Mouse (Mus musculus): ENCODE measurements around the gene Lca5. TPM values are rescaled to one million over a fixed set of nuclear protein-coding genes. Genes with fewer than 3 reads are reported as not detected.

Gene Lca5
- total RNA-seq (2015; ENCODE audit: low replicate concordance) (3.2 TPM in 1 of 2 replicates, not detected in the other), total RNA-seq (2017; ENCODE audit: low replicate concordance) (not detected in 2 replicates)

DNA sequence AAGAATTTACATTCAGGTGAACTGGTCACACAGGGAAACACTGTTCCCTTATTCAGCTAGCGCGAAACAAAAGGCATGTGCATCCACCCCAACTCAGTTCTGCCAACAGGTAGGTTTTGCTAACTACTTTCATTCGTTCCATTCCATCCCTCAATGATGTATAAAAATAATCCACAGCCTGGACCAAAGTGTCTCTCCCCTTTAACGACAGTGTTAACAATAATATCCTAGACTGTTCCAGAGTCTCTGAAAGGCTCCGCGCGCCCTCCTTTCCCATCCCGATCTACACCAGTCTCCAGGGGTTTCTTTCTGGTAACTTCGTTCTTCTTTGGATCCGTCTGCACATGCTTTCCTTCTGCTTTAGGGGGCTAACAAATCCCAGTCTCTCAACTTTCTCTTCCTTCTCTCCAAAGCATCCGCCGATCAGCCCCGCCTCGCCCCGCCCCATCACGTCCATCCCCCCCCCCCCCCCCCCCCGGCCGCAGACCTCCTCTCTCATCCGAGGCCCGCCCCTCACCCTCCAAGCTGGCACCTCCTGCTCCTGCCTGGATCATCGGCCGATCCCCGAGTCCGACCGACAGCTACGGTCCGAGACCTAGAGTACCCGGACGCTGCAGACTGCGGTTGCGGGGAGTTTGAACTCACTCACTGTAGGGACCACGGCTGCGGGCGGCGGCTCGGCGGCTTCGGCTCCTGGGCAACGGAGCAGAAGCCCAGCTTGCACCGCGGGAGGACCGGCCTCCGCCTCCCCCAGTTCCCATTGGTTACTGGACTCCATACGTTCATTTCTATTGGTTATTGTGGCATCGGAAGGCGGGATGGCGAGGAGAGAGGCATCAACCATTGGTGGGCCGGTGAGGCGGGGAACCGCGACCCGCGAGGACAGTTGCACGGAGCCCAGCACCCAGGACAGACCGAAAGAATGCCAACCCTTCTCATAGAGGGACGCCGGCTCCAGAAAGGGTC, at the start of gene Lca5:
TSS of gene Lca5 (minus strand) at position 736 of the 966 bp plus-strand sequence.
- peak; percentile 73; the same call in 1 of the 2 replicates for ATAC-seq (replicated peaks; ENCODE audit: low FRiP score, poor library complexity, severe bottlenecking)

DNA sequence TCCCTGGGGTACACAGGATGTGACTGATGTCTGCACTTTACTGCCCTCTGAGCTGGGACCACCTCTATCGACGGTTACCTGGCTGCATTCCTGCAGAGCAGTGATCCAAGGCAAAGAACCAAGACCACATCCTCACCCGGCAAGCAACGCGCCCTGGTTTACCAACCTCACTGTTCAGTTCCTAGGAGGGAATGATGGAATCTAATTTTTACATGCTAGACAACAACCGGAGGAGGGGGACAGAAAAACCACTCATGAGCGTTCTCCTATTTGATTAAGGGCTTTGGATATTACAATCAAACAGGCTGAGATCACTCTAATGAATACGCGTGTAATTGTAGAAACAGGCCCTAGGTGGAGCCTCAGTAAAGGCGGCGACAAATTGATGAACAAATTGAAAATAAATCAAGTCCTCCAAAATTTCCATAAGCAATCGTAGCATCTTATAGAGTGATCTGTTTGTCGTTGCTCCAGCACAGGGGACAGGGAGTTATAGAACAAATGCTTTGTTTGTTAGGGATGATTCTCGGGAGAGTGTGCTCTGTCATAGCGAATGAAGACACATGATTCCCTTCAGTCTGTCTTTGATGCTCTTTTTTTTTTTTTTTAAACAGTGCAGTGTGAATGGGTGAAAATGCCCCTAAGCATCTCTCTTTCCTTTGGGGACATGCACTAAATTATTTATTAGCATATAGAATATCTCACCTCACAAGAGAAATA, 47.7 kb upstream of the Lca5 start:
- no peak for ATAC-seq (replicated peaks; ENCODE audit: low FRiP score, poor library complexity, severe bottlenecking)

DNA sequence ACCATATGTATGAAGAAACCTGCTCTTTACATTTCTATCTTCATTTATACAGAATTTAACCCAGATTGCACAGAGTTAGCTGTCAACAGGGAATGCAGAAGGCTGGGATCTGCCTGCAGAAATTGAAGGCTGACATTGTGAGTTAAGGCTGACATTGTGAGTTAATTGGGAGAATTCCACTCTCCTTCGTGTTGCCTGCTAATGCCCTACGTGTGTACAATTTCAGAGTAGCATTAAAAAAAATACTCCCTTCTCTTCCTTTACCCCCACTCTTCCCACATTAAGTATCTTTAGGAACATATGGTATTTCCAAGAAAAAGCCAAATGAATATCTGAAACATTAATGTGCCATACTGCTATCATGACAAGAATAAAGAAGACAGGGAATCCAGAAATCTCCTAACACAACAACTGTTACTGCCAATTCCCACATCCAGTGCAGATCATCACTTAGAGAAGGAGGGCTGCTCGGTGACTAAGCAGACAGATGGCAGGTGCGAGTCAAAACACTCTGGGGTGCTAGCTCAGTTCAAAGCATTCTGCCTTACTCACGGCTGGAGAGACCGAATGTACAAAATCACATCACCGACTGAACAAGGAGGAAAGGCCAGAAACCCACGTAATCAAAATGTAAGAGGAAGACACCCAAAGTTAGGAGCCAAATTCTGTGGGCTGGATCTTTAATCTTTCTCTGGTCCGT, 47.0 kb upstream of the Lca5 start:
- ATAC-seq (replicated peaks; ENCODE audit: low FRiP score, poor library complexity, severe bottlenecking) = no peak

DNA sequence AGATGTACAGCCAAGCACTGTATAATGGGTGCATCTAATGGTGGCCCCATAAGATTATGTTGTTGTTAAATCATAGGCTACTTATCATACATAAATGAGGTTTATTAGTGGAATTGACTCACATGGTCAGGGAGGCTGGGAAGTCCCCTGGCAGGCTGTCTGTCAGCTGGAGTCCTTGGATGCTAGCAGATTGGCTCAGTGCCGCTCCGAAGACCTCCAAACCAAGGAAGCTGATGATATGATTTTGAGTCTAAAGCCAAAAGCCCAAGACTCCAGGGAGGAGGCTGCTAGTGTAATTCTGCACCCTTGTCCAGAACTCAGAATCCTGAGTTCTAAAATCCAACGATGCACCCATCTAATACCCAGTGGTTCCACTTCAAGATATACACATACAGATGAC, 45.0 kb upstream of the Lca5 start:
- ATAC-seq (replicated peaks; ENCODE audit: low FRiP score, poor library complexity, severe bottlenecking) = no peak

DNA sequence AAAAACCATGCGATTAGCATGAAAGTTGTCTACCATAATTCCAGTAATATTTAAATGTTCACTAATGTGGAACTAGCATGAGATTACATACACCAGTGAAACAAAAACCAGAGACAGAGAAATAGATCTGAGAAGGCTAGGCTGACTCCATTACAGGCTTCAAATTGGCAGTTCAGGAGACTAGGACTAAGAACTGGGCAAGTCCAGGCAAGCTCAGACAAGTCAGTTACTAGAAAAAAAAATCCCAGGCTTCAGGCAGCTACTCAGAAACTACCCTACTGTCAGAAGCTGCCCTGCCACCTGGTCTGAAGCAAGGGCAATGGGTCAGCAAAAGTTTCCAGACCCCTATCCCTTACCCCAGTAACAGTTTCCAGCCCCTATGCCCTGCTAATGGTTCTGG, 44.4 kb upstream of the Lca5 start:
- no peak for ATAC-seq (replicated peaks; ENCODE audit: low FRiP score, poor library complexity, severe bottlenecking)

DNA sequence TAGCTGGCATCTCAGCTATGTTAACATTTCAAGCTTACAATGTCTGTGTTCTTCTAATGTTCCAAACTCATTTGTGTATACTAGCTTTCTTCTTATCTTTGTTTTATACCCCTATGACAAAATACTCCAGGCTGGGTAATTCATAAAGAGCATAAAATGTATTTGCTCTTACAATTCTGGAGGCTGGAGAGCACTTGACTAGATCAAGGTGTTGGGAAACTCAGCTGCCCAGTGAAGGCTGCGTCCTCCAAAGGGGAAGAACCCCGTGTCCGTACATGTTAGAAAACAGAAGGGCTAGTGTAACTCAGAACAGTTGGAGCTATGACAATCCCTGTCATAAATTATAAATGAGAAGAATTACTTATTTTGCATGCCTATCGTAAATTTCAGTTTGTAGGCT, 42.5 kb upstream of the Lca5 start:
- no peak for ATAC-seq (replicated peaks; ENCODE audit: low FRiP score, poor library complexity, severe bottlenecking)

DNA sequence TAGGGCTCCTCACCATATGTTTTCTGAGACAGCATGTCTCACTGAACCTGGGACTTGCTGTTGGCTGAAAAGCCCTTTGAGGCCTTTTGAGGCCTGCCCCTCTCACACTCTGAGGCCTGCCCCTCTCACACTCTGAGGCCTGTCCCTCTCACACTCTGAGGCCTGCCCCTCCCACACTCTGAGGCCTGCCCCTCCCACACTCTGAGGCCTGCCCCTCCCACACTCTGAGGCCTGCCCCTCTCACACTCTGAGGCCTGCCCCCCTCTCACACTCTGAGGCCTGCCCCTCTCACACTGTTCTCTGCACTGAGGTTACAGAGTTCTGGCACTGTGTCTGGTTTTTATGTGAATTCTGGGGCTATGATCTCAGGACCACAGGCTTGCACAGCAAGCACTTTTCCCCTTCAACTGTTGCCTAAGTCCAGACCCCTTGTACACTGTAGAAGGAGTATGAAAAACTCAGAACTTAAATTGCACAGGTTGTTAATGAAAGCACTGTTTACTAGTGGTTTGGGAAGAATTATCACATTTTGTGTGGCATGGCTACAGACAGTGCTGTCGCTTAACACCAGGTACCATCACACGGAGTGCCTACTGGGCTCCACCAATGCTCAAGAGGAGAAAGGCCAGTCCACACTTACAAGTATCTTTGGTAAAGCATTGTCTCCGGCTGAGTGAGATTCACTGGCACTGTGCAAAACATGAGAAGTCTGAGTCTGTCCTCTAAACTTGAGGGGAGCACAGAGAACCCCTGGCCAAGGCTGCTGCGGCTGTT, 41.4 kb upstream of the Lca5 start:
- no peak for ATAC-seq (replicated peaks; ENCODE audit: low FRiP score, poor library complexity, severe bottlenecking)

DNA sequence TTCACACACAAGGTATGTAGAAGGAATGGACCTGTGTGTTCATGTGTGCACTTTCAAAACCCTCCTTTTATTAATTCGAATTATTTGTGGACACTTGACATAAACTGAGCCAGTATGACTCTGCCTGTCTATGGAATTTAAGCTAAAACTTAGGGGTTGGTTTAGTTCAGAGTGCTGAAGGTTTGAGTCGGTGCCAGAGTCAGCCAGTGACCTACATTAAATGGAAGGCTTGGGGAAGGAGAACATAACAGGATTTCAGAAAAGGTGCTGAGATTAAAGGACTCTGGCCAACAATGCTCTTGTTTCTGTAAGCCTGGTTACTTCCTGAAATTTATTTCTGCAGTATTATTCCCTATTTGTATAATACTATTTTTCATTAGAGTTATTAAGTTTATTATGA, 28.9 kb upstream of the Lca5 start:
- ATAC-seq (replicated peaks; ENCODE audit: low FRiP score, poor library complexity, severe bottlenecking) = no peak

DNA sequence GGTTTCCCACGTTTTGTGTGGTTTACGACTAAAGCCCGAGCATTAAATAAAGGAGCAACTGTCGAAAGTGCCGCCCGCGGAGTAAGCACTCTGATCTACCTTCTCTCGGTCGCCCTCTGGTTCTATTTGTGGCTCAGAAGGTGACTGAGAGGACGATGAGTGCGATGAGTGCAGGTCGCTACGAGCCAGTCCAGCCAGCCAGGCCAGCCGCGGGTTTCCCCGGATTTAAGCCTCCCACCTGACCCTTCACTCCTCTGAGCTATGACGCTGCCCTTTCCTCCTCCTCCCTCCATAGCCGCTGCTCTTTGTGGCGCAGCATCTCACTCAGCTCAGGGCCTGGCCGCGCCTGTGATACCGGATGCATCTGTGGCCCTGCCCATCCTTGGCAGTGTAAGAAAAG, 6.8 kb upstream of the Lca5 start:
- ATAC-seq (replicated peaks; ENCODE audit: low FRiP score, poor library complexity, severe bottlenecking) = no peak

DNA sequence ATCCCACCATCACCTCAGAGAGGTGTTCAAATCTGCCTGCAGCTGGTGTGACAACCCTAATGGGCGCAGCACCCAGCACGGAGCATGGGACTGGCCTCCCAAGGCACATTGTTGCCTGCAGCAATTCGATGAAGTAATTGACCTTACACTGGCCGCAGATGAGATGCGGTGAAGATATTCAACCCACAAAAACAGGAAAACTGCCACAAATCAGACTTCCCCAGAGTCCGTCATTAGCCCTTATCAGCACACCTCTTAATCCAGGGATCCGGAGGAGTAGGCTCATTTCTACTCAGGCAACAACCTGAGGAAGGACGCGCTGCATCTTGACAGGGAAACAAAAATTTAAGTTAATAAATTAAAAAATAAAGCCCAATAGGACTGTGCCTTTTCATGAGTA, 6.2 kb upstream of the Lca5 start:
- no peak for ATAC-seq (replicated peaks; ENCODE audit: low FRiP score, poor library complexity, severe bottlenecking)

DNA sequence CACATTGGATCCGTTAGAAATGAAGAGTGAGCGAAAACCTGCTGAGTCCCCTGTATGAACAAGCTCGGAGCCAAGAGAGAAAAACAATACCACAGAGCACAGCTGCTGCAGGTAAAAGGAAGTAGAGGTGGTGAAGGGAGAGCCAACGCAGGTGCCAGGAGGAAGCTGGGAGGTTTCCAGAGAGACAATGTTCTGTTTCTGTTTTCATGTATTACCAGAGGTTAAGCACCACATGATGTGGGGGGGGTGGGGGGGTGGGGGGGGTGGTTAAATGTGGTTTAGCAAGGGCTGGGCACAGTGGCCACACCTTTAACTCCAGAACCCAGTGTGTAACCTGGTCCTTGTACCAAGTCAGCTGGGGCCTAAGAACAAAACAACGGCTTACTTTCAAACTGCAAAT, 3.3 kb downstream of the Lca5 start:
- no peak for ATAC-seq (replicated peaks; ENCODE audit: low FRiP score, poor library complexity, severe bottlenecking)

DNA sequence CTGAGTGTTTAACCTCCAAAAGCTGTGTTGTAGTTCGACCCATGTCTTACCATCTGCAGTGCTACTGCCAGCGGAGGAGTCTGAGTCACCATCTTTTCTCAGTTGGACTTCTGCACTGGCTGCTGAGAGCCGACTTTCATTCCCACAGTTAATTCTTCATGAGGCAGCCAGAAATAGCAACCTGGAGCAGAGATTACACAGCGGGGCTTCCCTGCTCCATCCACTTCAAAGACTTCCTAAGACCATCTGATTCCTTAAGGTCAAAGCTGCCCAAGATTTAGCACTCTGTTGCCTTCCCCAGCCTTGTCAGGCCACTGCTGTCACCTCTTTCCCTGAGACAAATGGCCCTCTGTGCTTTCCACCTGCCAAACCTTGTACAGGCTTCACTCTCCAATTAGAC, 6.4 kb downstream of the Lca5 start:
- ATAC-seq (replicated peaks; ENCODE audit: low FRiP score, poor library complexity, severe bottlenecking) = no peak

DNA sequence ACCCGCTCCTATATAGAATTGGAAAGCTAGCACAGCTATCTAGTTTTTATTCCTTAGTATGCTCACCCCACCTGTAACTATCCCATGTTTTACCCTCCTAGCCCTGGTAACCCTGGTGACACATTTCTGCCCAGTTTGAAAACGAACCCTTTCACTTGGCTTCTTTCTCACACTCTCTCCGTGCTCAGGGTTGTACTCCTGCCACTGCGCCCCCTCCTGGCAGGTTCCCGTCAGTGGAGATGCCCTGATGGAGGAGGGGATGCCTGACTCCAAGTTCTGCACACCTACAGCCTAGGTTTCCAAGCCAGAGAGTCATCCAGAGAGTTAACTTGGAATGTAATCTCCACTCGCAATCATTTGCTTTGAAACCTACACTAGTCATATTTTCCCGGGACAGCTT, 7.3 kb downstream of the Lca5 start:
- ATAC-seq (replicated peaks; ENCODE audit: low FRiP score, poor library complexity, severe bottlenecking) = no peak

DNA sequence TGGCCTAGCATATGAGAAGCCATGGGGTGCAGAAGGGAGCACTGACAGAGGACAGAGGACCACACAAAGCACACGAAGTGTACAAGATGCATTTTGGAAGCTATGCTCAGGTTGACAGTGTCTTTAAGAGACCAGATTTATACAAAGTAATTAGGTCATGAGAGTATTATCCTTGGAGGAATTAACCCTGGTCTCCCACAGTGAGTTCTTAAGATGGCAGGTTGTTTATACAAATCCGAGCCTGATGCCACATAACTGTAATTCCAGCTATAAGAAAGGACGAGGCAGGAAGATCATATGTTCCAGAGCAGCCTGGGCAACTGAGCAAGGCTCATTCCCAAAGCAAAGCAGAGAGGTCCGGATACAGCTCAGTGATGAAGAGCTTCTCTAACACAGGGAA, 13.0 kb downstream of the Lca5 start:
- no peak for ATAC-seq (replicated peaks; ENCODE audit: low FRiP score, poor library complexity, severe bottlenecking)

DNA sequence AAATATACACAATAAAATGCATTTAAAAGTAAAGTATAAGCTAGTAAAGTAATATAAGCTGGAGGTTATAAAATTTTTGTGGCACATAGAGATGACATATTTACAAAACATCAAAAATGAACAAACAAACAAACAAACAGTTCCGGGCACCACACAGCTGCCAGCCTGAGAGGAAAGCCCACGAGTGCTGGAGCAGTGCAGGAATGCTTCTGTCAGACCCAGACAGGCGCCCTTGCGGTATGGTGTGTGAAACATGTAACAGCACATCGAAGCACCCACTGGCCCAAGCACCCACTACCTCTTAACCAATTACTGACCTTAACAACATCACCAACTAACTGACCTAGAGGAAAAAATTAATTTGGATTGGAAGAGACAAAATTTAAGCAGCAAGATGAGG, 22.0 kb downstream of the Lca5 start:
- no peak for ATAC-seq (replicated peaks; ENCODE audit: low FRiP score, poor library complexity, severe bottlenecking)

DNA sequence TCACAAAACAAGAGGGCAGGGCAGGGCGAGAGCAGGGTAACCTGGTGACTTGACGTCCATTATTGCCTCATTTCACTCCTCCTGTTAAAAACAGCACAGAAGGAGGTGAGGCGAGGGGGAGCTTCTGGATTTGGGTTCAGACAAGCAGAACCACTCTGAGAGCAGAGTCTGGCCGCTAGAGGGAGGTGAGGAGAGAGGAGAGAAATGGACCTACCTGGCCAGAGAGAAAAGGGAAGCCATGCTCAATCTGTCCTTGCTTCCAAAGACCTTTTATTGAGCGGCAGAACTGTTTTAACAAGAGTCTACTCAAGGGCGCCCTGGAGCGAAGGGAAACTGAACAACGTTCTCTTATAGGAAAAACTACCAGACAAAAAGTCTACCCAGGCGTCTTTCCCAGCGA, 27.9 kb downstream of the Lca5 start:
- ATAC-seq (replicated peaks; ENCODE audit: low FRiP score, poor library complexity, severe bottlenecking) = no peak

DNA sequence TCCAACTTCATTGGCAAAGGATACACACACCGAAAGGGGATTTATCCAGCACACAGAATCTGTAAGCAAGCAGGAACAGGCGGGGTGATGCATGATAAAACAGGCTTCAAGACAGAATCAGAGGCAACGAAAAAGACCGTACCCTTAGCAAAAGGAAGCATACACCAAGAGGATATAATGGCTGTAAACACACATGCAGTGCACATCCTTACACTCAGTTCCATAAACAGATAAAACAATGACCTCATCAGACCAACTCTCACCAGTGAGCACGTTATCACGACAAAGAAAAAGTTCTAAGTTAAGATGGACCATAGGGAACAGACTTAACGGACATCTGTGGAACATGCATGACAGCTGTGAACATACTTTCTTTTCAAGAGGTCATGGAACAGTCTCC, 35.8 kb downstream of the Lca5 start:
- ATAC-seq (replicated peaks; ENCODE audit: low FRiP score, poor library complexity, severe bottlenecking) = no peak

DNA sequence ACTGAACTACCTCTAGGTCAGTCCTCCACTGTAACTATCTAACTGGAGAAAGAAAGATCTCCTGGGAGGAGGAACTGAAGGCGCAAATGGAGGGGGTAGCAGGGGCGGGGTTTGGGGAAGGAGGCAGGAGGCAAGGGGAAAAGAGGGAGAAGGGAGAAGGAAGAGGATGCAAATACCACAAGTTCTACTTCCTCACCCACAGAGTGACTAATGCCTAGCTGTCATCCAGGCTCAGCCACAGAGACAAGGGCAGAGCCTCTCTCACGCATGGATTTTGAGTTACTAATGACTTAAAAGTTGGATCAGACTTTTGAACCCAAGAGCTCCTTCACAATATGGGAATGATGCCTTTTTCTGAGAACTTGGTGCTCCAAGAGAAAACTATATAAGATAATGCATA, 40.1 kb downstream of the Lca5 start:
- no peak for ATAC-seq (replicated peaks; ENCODE audit: low FRiP score, poor library complexity, severe bottlenecking)

DNA sequence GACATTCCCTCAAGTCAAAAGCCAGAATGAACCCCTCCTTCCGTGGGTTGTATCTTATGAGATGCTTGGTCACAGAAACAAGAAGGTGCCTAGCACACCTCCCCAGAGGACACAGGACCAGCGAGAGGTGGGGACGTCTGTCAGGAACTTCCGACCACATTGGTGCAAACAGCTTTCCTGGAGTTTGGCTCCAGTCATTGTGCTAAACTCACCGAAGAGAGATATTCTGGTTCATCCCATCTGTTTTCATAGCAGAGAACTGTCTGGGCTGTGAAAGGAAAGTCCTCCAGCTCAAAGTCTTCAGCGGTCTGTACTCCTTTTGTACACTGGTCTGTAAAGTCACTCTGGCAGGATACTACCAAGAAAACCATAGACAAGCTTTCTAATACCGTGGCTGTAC, 41.5 kb downstream of the Lca5 start:
- ATAC-seq (replicated peaks; ENCODE audit: low FRiP score, poor library complexity, severe bottlenecking) = no peak

DNA sequence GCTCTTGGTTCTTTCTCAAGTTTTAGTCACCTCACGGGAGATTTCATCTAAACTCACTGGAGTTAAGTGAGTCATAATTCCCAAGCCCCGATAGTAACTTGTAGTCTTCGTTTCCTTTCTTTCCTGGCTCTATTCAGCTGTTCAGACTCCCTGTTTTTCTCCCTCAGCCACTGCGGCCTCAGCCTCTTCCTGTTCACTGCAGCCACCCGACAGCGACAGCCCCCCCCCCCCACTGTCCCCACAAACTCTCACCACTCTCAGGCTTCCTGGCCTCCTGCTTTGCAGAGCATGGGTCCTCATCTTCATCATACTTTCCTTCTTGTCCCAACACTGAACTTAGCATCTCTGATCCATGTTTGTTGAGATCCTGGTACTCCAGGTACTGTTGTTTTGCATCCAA, 42.7 kb downstream of the Lca5 start:
- no peak for ATAC-seq (replicated peaks; ENCODE audit: low FRiP score, poor library complexity, severe bottlenecking)

All from erythroid progenitor cell, adult 5-6 weeks (primary cell).